Mouse (Mus musculus) spleen, adult 2 months (tissue): ENCODE data around the gene Gm28043. TPM values are rescaled to one million over a fixed set of nuclear protein-coding genes. Genes with fewer than 3 reads are reported as not detected.

ENCODE experiments used
- DNase-seq, 2 experiments: peaks; one replicate each; pipeline versions ENCODE4 v3.0.0 to v3.0.0-alpha.2; 2012 to 2021; ENCODE audit warnings: low spot score in 2 of 2, low read depth in 1 of 2
- H3K27ac ChIP-seq: fragments of 200-500 bp; 2 replicates; pipeline ENCODE4 v1.5.1; 2012; ENCODE audit warnings: low read length, inconsistent platforms; ENCODE audit not compliant: insufficient read depth
- H3K27me3 ChIP-seq: fragments of 200-500 bp; 2 replicates; pipeline ENCODE4 v1.6.1; 2012; ENCODE audit warnings: mild to moderate bottlenecking, moderate library complexity, low read length, inconsistent platforms; ENCODE audit not compliant: control insufficient read depth, insufficient read depth
- H3K36me3 ChIP-seq: fragments of 200-500 bp; 2 replicates; pipeline ENCODE4 v1.6.1; 2012; ENCODE audit warnings: mild to moderate bottlenecking, low read length, inconsistent platforms; ENCODE audit not compliant: control insufficient read depth, insufficient read depth
- H3K4me1 ChIP-seq: fragments of 200-500 bp; 2 replicates; pipeline ENCODE4 v1.6.1; 2011; ENCODE audit warnings: inconsistent platforms; ENCODE audit not compliant: control insufficient read depth, insufficient read depth, insufficient read length
- H3K4me3 ChIP-seq: fragments of 200-500 bp; 2 replicates; pipeline ENCODE4 v1.5.1; 2011; ENCODE audit warnings: mild to moderate bottlenecking, inconsistent platforms; ENCODE audit not compliant: insufficient read depth, insufficient read length; ENCODE audit errors: extremely low read depth
- CTCF ChIP-seq: fragments of 200-500 bp; IDR thresholded peaks from 2 replicates; pipeline ENCODE4 v1.5.1; 2011; ENCODE audit warnings: mild to moderate bottlenecking, inconsistent platforms; ENCODE audit not compliant: insufficient read depth, insufficient read length, insufficient replicate concordance; ENCODE audit errors: extremely low read depth
- POLR2A ChIP-seq: fragments of 200-500 bp; IDR thresholded peaks from 2 replicates; pipeline ENCODE4 v1.6.1; 2011; ENCODE audit warnings: low read depth, low read length, inconsistent platforms
- WGBS: fragments of 180-500 bp; shearing (Covaris S2); methylation state at CpG from one replicate; pipeline ENCODE4 v1.1.7; 2018; 5-methylcytosine and 5-hydroxymethylcytosine counted together
- polyA plus RNA-seq: library from polyadenylated mRNA; depleted of rRNA; stranded (reverse); fragments of >200 nt; gene quantifications from 2 replicates; pipeline ENCODE4 v1.2.3, GENCODE M21; 2012

The Gm28043 gene
- polyA plus RNA-seq, 1 experiment: 1.3 TPM

- WGBS: 15% methylated on average over 2 of the region's 2 CpGs
- H3K27me3 ChIP-seq: no peaks in the 10 kb centered on the region
Measured at GRCm38 (mm10) chr17:29693571-29693970, 78.9 kb downstream of the Gm28043 start.

GRCm38 (mm10) chr17:29694516-29694915 is 79.8 kb downstream of the Gm28043 start:
- DNase-seq: no peak
- H3K36me3 ChIP-seq: peaks cover 65% of the 10 kb centered on the region
- H3K4me3 ChIP-seq: no peak overlapping the region
- H3K4me1 ChIP-seq: no peaks in the 10 kb centered on the region
- no peak for TF ChIP-seq CTCF
- no peak for TF ChIP-seq POLR2A
- no peak overlapping the region for H3K27ac ChIP-seq
- 95% methylated on average over 4 of the region's 4 CpGs for WGBS
- no peaks in the 10 kb centered on the region for H3K27me3 ChIP-seq

More at GRCm38 (mm10) chr17:29693571-29693970, 78.9 kb downstream of the Gm28043 start:
- Histone ChIP-seq H3K27ac (no peak overlapping the region), H3K4me1 (no peaks in the 10 kb centered on the region), H3K4me3 (no peak overlapping the region), H3K36me3 (peaks cover 60% of the 10 kb centered on the region)
- no peak for TF ChIP-seq CTCF
- no peak for DNase-seq

DNA sequence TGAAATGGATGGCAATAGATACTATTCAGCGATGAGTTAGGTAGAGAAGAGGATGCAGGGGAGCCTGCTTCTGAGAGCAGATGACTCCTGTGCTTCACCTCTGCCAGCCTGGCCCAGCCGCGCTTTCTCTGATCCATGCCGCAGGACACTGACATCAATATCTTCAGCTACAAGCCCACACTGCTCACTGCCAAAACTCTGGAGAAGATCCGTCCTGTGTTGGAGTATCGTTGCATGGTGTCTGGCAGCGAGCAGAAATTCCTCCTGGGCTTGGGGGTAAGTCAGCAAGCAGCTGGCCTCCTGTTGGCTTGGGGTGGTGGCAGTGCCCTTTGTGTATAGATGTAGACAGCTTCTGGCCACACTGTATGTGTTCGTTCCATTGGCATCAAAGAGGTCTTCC is 82.3 kb downstream of the Gm28043 start:
- 94% methylated on average over 8 of the region's 8 CpGs for WGBS
- H3K27ac ChIP-seq: no peak overlapping the region
- H3K4me1 ChIP-seq: no peaks in the 10 kb centered on the region
- no peak for TF ChIP-seq POLR2A
- no peak for TF ChIP-seq CTCF
- no peaks in the 10 kb centered on the region for H3K27me3 ChIP-seq
- peaks cover 62% of the 10 kb centered on the region for H3K36me3 ChIP-seq
- DNase-seq: no peak
- no peak overlapping the region for H3K4me3 ChIP-seq

DNA sequence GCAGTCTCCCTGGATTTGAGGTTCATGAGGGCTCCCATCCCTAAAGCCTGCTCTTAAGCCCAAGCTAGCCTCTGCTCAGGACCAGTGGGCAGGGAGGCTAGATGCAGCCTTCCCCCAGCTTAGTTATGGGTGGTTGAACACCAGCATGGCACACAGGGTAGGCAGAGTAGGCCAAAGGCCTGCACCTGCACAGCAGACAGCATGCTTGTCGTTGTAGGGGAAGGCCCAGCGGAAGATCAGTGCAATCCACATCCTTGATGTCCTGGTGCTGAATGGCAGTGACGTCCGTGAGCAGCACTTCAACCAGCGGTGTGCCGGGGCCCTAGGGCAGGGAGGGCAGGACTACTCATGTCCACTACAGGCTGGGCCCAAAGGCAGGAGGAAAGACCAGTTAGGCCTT is 83.7 kb downstream of the Gm28043 start:
- TF ChIP-seq CTCF: no peak
- no peak for TF ChIP-seq POLR2A
- WGBS: 83% methylated on average over 6 of the region's 6 CpGs
- H3K27ac ChIP-seq: no peak overlapping the region
- no peak for DNase-seq
- H3K36me3 ChIP-seq: peaks cover 64% of the 10 kb centered on the region
- H3K4me3 ChIP-seq: no peak overlapping the region
- no peaks in the 10 kb centered on the region for H3K4me1 ChIP-seq
- H3K27me3 ChIP-seq: no peaks in the 10 kb centered on the region

DNA sequence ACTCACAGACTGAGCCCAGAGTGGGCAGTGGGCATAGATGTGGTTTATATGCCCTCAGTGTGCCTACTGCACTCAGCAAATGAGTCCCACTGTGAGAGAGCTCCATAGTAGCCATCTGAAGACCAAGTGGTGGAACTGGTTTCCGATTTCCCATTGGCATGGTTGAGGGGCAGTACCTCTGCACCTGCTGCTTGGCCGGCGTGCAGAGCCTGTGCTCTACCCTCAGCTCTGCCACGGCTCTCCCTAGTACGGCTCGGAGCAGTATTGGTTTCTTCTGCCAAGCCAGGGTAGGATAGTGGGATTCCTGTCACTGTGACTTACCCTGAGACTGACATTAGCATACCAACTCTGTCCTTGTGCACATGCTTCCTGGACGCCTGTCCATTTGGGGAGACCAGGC is 85.9 kb downstream of the Gm28043 start:
- no peak for DNase-seq
- TF ChIP-seq POLR2A (no peak), CTCF (no peak)
- Histone ChIP-seq H3K4me1 (no peaks in the 10 kb centered on the region), H3K36me3 (peaks cover 54% of the 10 kb centered on the region), H3K4me3 (no peak overlapping the region), H3K27ac (no peak overlapping the region), H3K27me3 (no peaks in the 10 kb centered on the region)
- WGBS: 91% methylated on average over 7 of the region's 7 CpGs

DNA sequence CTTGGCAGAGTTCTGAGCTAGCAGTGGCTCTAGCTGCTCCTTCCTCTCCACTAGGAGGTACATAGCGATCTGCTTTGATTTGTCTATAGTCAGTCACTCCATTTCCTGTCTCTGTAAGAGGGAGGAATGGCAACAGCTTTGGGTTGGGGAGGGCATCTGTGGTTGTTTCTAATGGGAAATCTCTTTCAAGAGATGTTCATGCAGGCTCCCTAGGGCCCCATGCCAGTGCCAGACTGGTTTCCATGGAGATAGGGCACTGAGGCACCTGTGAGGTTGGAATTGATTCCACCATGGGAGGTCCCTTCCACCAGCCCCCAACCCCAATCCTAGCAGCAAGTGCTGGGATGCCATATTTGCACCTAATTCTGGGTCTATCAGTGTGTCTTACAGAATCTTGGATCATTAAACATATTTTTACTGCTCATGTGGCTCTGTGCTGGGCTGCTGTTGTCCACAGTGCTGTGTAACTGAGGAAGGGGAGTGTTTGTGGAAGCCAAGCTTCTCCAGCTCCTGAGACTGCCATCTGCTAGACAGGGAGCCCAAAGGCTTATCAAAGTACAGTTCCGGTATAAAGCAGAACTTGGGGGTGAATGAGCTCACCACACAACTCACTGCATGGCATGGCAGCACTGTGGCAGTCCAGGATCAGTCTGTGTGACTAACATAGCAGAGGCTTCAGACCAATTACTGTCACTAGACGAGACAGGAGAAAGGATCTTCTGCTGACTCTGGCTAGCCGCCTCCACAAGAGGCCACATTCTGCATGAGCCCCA is 88.4 kb downstream of the Gm28043 start:
- Histone ChIP-seq H3K4me1 (no peaks in the 10 kb centered on the region), H3K4me3 (no peak overlapping the region), H3K27ac (no peak overlapping the region), H3K27me3 (no peaks in the 10 kb centered on the region), H3K36me3 (peaks cover 39% of the 10 kb centered on the region)
- TF ChIP-seq CTCF (no peak), POLR2A (no peak)
- WGBS: 69% methylated on average over 4 of the region's 4 CpGs
- DNase-seq: no peak

DNA sequence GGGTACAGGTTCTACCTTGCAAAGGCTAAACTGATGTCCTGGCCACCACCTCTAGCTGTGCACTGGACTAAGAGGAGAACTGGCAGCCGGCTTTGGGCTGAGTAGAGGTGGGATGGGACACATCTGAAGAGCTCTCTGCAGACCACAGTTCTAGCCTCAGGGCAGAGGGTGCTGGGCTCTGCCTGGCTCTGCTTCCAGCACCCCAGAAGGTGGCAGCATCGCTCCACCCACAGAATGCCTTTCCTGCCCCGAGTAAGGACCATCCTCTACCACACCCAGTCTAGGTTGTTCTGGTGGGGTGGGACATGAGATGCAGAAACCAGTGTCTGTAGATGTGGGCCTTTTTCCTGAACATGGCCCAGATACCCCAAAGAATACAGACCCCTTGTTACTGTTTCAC is 90.1 kb downstream of the Gm28043 start:
- Histone ChIP-seq H3K27me3 (no peaks in the 10 kb centered on the region), H3K4me3 (no peak overlapping the region), H3K36me3 (peaks cover 26% of the 10 kb centered on the region), H3K27ac (no peak overlapping the region), H3K4me1 (no peaks in the 10 kb centered on the region)
- DNase-seq: peak in 1 of 2 experiments; percentile 47
- TF ChIP-seq POLR2A (no peak), CTCF (peak; percentile 85)
- 48% methylated on average over 3 of the region's 3 CpGs for WGBS
